Mouse (Mus musculus) neural tube, postnatal 0 days (tissue): ENCODE data around the gene Ipmk. TPM values are rescaled to one million over a fixed set of nuclear protein-coding genes. Genes with fewer than 3 reads are reported as not detected.

Experiments
- polyA plus RNA-seq: library from polyadenylated mRNA; unstranded; fragments of >200 nt; fragmentation: Nextera tagmentation; extraction: Ambion mirVana; gene quantifications from 2 replicates; pipeline ENCODE4 v1.2.1, GENCODE M21; 2015

Ipmk gene
- polyA plus RNA-seq, result 14.1 and 15.1 TPM in 2 replicates

GRCm38 (mm10) chr10:71347509-71347949, at the start of gene Ipmk:
Gene Ipmk (plus strand): TSS chr10:71347763.

GRCm38 (mm10) chr10:71344579-71345143, 2.9 kb upstream of the Ipmk start, which contains the start of gene Cisd1:
Gene Cisd1 (minus strand): TSS chr10:71344954.

Other genes starting within 250 kb of the Ipmk start
- gene Bicc1, start 188.1 kb upstream of the Ipmk start, polyA plus RNA-seq, result 5.9 and 6.4 TPM in 2 replicates
- gene Tfam, start 109.5 kb upstream of the Ipmk start, polyA plus RNA-seq, result 36.6 and 39.5 TPM in 2 replicates
- gene Ube2d1, start 62.5 kb upstream of the Ipmk start, polyA plus RNA-seq, result 118 and 126 TPM in 2 replicates
- 405 and 438 TPM in 2 replicates for gene Cisd1, start 2.8 kb upstream of the Ipmk start, polyA plus RNA-seq